Mouse (Mus musculus) heart, embryonic 10.5 days (tissue): ENCODE results near the gene Zfp451. TPM values are rescaled to one million over a fixed set of nuclear protein-coding genes. Genes with fewer than 3 reads are reported as not detected.

Experiments
- DNase-seq: peaks from one replicate; pipeline ENCODE4 v3.0.0-alpha.2; 2017; ENCODE audit warnings: low spot score
- H3K27ac ChIP-seq: fragments of 300-500 bp; sonication (generic); 2 replicates; pipeline ENCODE4 v1.5.1; 2016; ENCODE audit warnings: mild to moderate bottlenecking
- H3K27me3 ChIP-seq: fragments of 300-500 bp; sonication (generic); 2 replicates; pipeline ENCODE4 v1.6.1; 2016; ENCODE audit warnings: mild to moderate bottlenecking; ENCODE audit not compliant: poor library complexity, insufficient read depth, severe bottlenecking
- H3K36me3 ChIP-seq: fragments of 300-500 bp; sonication (generic); 2 replicates; pipeline ENCODE4 v1.6.1; 2016; ENCODE audit warnings: mild to moderate bottlenecking, moderate library complexity
- H3K4me1 ChIP-seq: fragments of 300-500 bp; sonication (generic); 2 replicates; pipeline ENCODE4 v1.6.1; 2016; ENCODE audit warnings: mild to moderate bottlenecking
- H3K4me3 ChIP-seq: fragments of 300-500 bp; sonication (generic); 2 replicates; pipeline ENCODE4 v1.5.1; 2016; ENCODE audit warnings: mild to moderate bottlenecking, moderate library complexity
- H3K9me3 ChIP-seq: fragments of 300-500 bp; sonication (generic); 2 replicates; pipeline ENCODE4 v1.6.1; 2016; ENCODE audit warnings: mild to moderate bottlenecking, moderate library complexity
- WGBS: fragments of 180-500 bp; shearing (Covaris S2); methylation state at CpG from one replicate; pipeline ENCODE4 v1.1.7; 2016; 5-methylcytosine and 5-hydroxymethylcytosine counted together
- polyA plus RNA-seq: library from polyadenylated mRNA; unstranded; fragments of >200 nt; fragmentation: Nextera tagmentation; extraction: Ambion mirVana; gene quantifications from 2 replicates; pipeline ENCODE4 v1.2.1, GENCODE M21; 2016

The Zfp451 gene
- polyA plus RNA-seq, 1 experiment from 2014 or later = 23.5 TPM

DNA sequence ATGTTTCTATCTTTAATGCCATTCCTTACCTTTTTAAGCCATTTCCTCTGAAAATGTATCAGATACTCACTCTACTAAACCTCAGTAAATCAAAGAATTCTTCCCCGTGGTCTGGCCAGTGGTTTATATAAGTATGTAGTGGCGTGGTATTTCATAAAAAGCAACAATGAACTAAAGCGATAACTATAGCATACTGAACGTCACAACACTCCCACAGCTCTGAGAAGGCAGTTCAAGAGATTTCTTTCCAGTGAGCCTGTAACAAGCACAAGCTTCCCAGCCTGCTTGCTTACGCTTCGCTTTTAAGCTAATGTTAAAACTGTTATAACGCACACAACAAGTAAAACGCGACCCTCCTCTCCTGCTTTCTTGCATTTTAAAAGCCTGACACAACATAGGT, 42.3 kb downstream of the Zfp451 start:
- Histone ChIP-seq H3K27me3 (no peaks in the 10 kb centered on the region), H3K4me3 (no peak overlapping the region), H3K36me3 (peaks cover 57% of the 10 kb centered on the region), H3K9me3 (no peaks in the 10 kb centered on the region), H3K27ac (no peak overlapping the region), H3K4me1 (no peaks in the 10 kb centered on the region)
- no peak for DNase-seq
- WGBS = 93% methylated on average over 9 of the region's 9 CpGs

GRCm38 (mm10) chr1:33771621-33772020, 42.8 kb downstream of the Zfp451 start:
- H3K9me3 ChIP-seq = no peaks in the 10 kb centered on the region
- peak; percentile 65 for DNase-seq
- H3K27ac ChIP-seq = no peak overlapping the region
- WGBS = 94% methylated on average over 10 of the region's 10 CpGs
- peaks cover 52% of the 10 kb centered on the region for H3K36me3 ChIP-seq
- H3K27me3 ChIP-seq = no peaks in the 10 kb centered on the region
- no peaks in the 10 kb centered on the region for H3K4me1 ChIP-seq
- H3K4me3 ChIP-seq = no peak overlapping the region

- Histone ChIP-seq H3K36me3 (peaks cover 41% of the 10 kb centered on the region), H3K4me3 (no peak overlapping the region), H3K27me3 (no peaks in the 10 kb centered on the region), H3K27ac (no peak overlapping the region), H3K4me1 (no peaks in the 10 kb centered on the region), H3K9me3 (no peaks in the 10 kb centered on the region)
- DNase-seq = no peak
Observed at GRCm38 (mm10) chr1:33768827-33769226, 45.6 kb downstream of the Zfp451 start.

- Histone ChIP-seq H3K4me3 (no peak overlapping the region), H3K27ac (no peak overlapping the region), H3K4me1 (no peaks in the 10 kb centered on the region), H3K27me3 (no peaks in the 10 kb centered on the region), H3K9me3 (no peaks in the 10 kb centered on the region), H3K36me3 (peaks cover 40% of the 10 kb centered on the region)
- peak; percentile 7 for DNase-seq
- 88% methylated on average over 1 of the region's 1 CpGs for WGBS
Observed at GRCm38 (mm10) chr1:33768091-33768787, 46.2 kb downstream of the Zfp451 start.

GRCm38 (mm10) chr1:33766520-33767508, 47.6 kb downstream of the Zfp451 start:
- H3K27me3 ChIP-seq = no peaks in the 10 kb centered on the region
- no peak overlapping the region for H3K4me3 ChIP-seq
- H3K36me3 ChIP-seq = peaks cover 31% of the 10 kb centered on the region
- no peak overlapping the region for H3K27ac ChIP-seq
- WGBS = 90% methylated on average over 16 of the region's 16 CpGs
- H3K4me1 ChIP-seq = no peaks in the 10 kb centered on the region
- no peaks in the 10 kb centered on the region for H3K9me3 ChIP-seq
- peak; percentile 36 for DNase-seq

DNA sequence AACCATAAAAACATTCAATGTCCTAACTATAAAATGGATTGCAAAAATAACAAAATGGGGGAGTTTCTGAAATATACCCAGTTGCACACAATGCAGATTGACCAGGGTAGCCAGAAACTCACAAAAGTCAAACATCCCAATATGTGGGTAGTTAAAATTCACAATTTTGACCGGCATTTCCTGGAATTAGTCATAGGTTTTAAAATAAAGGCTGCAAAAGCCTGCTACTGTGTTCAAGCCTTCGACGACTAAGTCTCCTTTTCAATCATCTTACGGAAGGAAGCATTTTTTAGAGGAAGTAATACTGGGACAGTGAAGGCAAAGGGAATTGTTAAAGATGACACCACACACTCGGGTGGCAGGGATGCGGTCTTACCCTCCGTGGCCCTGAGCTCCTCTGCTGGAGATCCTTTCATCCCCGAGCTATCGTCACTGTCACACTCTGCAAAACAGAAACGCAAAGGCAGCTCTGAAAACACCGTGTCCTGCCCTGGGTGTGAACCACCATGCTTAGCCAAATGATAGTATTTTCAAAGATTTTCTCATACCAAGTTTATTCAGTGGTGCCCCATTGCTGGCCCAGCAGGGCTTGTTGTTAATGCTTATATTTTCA, 48.8 kb downstream of the Zfp451 start:
- peaks cover 26% of the 10 kb centered on the region for H3K36me3 ChIP-seq
- H3K9me3 ChIP-seq = no peaks in the 10 kb centered on the region
- WGBS = 91% methylated on average over 11 of the region's 11 CpGs
- H3K27ac ChIP-seq = no peak overlapping the region
- H3K27me3 ChIP-seq = no peaks in the 10 kb centered on the region
- peak; percentile 56 for DNase-seq
- no peak overlapping the region for H3K4me3 ChIP-seq
- H3K4me1 ChIP-seq = no peaks in the 10 kb centered on the region

DNA sequence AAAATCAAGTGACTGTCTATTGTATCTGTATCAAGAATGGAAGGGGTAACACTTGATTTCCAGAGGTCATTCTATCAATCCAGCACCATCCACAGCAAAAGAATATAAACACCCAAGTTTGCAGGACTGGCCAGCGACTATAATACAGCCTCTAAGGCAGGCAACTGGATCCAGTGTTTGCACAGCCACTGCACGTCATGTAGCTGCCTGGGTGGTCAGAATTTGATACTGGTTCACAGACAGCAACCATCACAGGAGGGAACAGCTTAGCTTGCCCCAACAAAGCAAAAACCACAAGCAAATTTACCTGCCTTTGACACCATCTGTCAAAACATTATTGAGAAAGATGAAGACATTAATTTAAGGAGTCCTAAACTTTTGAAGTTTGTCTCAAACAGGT, 50.6 kb downstream of the Zfp451 start:
- Histone ChIP-seq H3K4me1 (no peaks in the 10 kb centered on the region), H3K36me3 (peaks cover 14% of the 10 kb centered on the region)

GRCm38 (mm10) chr1:33758488-33758887, 55.9 kb downstream of the Zfp451 start:
- H3K9me3 ChIP-seq = no peaks in the 10 kb centered on the region
- DNase-seq = no peak
- no peak overlapping the region for H3K4me3 ChIP-seq
- peak overlapping the region; percentile 99; the same call in 1 of the 2 replicates for H3K27ac ChIP-seq
- 54% methylated on average over 4 of the region's 4 CpGs for WGBS
- H3K36me3 ChIP-seq = peaks cover 9% of the 10 kb centered on the region
- peaks cover 26% of the 10 kb centered on the region for H3K4me1 ChIP-seq
- H3K27me3 ChIP-seq = no peaks in the 10 kb centered on the region

More for the DNA sequence above, 50.6 kb downstream of the Zfp451 start:
- Histone ChIP-seq H3K9me3 (no peaks in the 10 kb centered on the region), H3K4me3 (no peak overlapping the region), H3K27ac (no peak overlapping the region), H3K27me3 (no peaks in the 10 kb centered on the region)
- WGBS = 78% methylated on average over 2 of the region's 2 CpGs
- DNase-seq = no peak

DNA sequence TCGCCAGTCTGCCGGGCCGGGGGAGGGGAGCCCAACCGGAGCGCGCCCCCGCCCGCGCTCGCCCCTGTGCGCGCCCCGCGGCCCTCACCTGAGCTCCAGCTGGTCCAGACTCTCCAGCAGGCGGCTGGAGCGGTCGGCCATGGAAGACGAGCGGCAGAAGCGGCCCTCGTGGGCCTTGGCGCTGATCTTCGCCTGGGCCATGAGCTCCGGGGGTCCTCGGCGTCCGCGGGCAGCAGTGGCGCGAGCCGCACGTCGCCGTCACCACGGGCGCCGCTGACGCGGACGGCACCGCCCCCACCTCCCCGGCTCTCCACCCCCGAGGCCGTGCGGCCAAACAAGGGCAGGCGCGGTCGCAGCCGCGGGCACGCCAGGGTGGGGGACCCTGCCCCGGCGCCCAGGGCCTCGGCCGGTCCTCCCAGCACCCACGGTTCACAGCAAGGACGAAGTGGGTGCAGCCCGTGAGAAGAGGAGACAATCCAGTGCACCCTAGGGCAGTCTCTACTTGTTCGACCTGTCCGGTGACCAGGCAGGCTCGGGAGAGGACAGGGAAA, 56.8 kb downstream of the Zfp451 start, which contains the start of gene Bag2:
Gene Bag2 (minus strand): TSS at position 305 of the 551 bp plus-strand sequence.
- peaks cover 10% of the 10 kb centered on the region for H3K36me3 ChIP-seq
- DNase-seq = peak; percentile 88
- 1% methylated on average over 56 of the region's 61 CpGs for WGBS

DNA sequence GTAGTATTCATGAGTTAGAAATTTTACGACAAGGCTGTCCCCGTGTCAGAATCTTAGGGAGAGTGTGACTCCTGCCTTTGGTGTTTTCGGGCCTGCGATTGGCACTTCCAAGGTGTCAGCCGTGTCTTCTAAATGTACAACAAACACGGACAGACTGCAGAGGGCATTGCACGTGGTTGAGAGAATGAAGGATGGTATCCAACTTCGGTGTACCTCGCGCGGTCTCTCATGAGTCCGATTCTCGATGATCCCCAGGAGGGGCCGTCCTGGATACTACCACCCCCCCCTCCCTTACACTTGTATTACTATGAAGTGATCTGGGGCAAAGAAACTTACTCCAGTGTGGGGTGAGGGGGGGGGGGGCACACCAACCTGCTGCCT, 57.4 kb downstream of the Zfp451 start:
- peak overlapping the region; percentile 99 for H3K27ac ChIP-seq

More for the DNA sequence above, 56.8 kb downstream of the Zfp451 start, which contains the start of gene Bag2:
- Histone ChIP-seq H3K4me1 (peaks cover 26% of the 10 kb centered on the region), H3K4me3 (peak within 1 kb of the TSS; percentile 89), H3K27ac (peak within 1 kb of the TSS; percentile 99), H3K9me3 (no peaks in the 10 kb centered on the region), H3K27me3 (no peaks in the 10 kb centered on the region)

GRCm38 (mm10) chr1:33756258-33757032, 58.0 kb downstream of the Zfp451 start:
- Histone ChIP-seq H3K4me3 (peak overlapping the region; percentile 89), H3K9me3 (no peaks in the 10 kb centered on the region), H3K36me3 (peaks cover 13% of the 10 kb centered on the region), H3K27me3 (no peaks in the 10 kb centered on the region), H3K27ac (peak overlapping the region; percentile 99), H3K4me1 (peaks cover 26% of the 10 kb centered on the region)
- no peak for DNase-seq
- 29% methylated on average over 18 of the region's 18 CpGs for WGBS

More for the DNA sequence above, 57.4 kb downstream of the Zfp451 start:
- WGBS = 2% methylated on average over 14 of the region's 14 CpGs
- H3K4me1 ChIP-seq = peaks cover 26% of the 10 kb centered on the region
- peaks cover 13% of the 10 kb centered on the region for H3K36me3 ChIP-seq
- peak overlapping the region; percentile 89 for H3K4me3 ChIP-seq
- H3K9me3 ChIP-seq = no peaks in the 10 kb centered on the region
- H3K27me3 ChIP-seq = no peaks in the 10 kb centered on the region
- DNase-seq = no peak

DNA sequence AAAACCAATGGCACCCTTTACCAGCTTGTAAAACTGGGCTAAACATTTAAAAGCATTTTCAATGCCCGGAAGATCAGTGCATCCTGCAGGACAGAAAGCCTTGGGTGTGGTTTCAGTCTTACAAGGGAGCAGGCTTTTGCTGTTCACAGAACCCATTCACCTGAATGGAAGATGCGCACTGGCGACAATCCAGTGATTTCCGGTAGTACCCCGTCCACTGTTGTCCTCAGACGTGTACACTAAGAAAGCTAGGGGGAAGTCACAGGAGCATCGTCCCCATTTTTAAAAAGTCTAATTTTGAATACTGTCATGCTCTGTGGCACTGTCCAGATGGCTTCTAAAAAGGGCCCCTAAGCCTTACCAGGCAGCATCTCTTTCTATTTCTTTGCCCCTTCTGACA, 58.6 kb downstream of the Zfp451 start:
- WGBS = 74% methylated on average over 7 of the region's 7 CpGs
- H3K9me3 ChIP-seq = no peaks in the 10 kb centered on the region
- peaks cover 14% of the 10 kb centered on the region for H3K36me3 ChIP-seq
- no peak for DNase-seq
- H3K4me3 ChIP-seq = peak overlapping the region; percentile 89
- H3K4me1 ChIP-seq = peaks cover 28% of the 10 kb centered on the region
- H3K27ac ChIP-seq = peak overlapping the region; percentile 64
- H3K27me3 ChIP-seq = no peaks in the 10 kb centered on the region
